Mouse (Mus musculus) ES-E14 (cell line): ENCODE data around the gene Iqcf5.
A peak's percentile ranks its signal among the peaks of the same experiment; 100 is the strongest.

Experiments
- CHD2 ChIP-seq: IDR thresholded peaks from 2 replicates; pipeline ENCODE4 v1.6.1; 2014; ENCODE audit warnings: mild to moderate bottlenecking, low read depth, low read length, inconsistent platforms
- HCFC1 ChIP-seq: IDR thresholded peaks from 2 replicates; pipeline ENCODE4 v1.6.1; 2012; ENCODE audit warnings: low read length, inconsistent platforms, borderline replicate concordance; ENCODE audit not compliant: insufficient read depth
- MAFK ChIP-seq: IDR thresholded peaks from 2 replicates; pipeline ENCODE4 v1.6.1; 2014; ENCODE audit warnings: mild to moderate bottlenecking, low read depth, low read length, inconsistent platforms; ENCODE audit not compliant: insufficient read depth
- ZC3H11A ChIP-seq: IDR thresholded peaks from 2 replicates; pipeline ENCODE4 v1.6.1; 2012; ENCODE audit warnings: low read depth, mild to moderate bottlenecking, inconsistent platforms, low read length, borderline replicate concordance

DNA sequence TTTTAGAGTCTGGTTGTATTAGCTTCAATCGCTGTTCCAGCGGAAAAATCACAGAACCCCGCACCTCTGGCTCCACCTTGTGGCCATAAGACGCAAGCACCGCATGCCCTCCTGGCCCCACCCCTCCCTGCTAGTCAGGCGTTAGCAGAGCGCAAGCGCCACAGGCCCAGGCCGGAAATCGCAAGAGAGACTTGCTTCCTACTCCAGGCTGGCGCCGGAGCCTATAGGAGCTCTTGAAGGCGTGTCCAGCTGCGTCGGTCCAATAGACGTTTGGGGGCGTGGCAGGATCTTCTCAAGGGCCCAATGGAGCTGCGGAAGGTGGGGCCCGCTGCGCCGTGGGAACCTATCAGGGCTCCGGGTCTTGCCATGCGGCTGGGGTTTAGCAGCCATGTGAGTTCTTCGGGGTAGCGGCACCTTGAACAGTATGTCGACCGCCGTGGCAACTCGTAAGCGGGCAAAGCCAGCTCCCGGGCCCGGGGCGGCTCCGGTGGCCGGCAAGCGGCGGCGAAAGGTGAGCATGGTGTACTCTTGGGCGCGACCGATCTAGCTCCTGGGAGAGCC is 37.4 kb upstream of the Iqcf5 start, which contains the start of gene Parp3:
- TF ChIP-seq MAFK (no peak), HCFC1 (no peak), CHD2 (peak; percentile 81), ZC3H11A (peak; percentile 85; the same call in 1 of the 2 replicates)
